Mouse (Mus musculus): ENCODE results near the gene Elovl2. TPM values are rescaled to one million over a fixed set of nuclear protein-coding genes. Genes with fewer than 3 reads are reported as not detected.
A peak's percentile ranks its signal among the peaks of the same experiment; 100 is the strongest.

Gene Elovl2
- total RNA-seq, 2 experiments from 2014 or later = 0.49 to 1.2 TPM

- no peak for DNase-seq (ENCODE audit: low spot score in 2 of 2)
Measured at GRCm38 (mm10) chr13:41158426-41158825, 61.8 kb downstream of the Elovl2 start.

- DNase-seq (ENCODE audit: low spot score in 2 of 2) = no peak
Measured at GRCm38 (mm10) chr13:41153146-41153545, 67.1 kb downstream of the Elovl2 start.

- peak; percentile 19 to 49 for DNase-seq (ENCODE audit: low spot score in 2 of 2)
Measured at GRCm38 (mm10) chr13:41146271-41146670, 73.9 kb downstream of the Elovl2 start.

- DNase-seq (ENCODE audit: low spot score in 2 of 2) = no peak
Measured at GRCm38 (mm10) chr13:41145433-41145970, 74.7 kb downstream of the Elovl2 start.

- peak in 1 of 2 experiments; percentile 49 for DNase-seq (ENCODE audit: low spot score in 2 of 2)
Measured at GRCm38 (mm10) chr13:41134901-41135300, 85.3 kb downstream of the Elovl2 start.

Other genes starting within 250 kb of the Elovl2 start
- gene Pak1ip1, start 219.4 kb downstream of the Elovl2 start, total RNA-seq (2021) = 10 to 100 TPM; 32.0 to 33.7 TPM
- 10 to 100 TPM; 79.9 to 85.1 TPM for gene Tmem14c, start 204.1 kb downstream of the Elovl2 start, total RNA-seq (2021)
- not detected for gene Mak, start 140.7 kb downstream of the Elovl2 start, total RNA-seq (2021)
- gene Gcm2, start 109.4 kb downstream of the Elovl2 start, total RNA-seq (2021) = not detected
- gene Sycp2l, start 106.1 kb downstream of the Elovl2 start, total RNA-seq (2021) = not detected
- 10 to 100 TPM; 21.9 to 22.8 TPM for gene Smim13, start 29.4 kb upstream of the Elovl2 start, total RNA-seq (2021)
- not detected for gene Gm17364, start 53.6 kb upstream of the Elovl2 start, total RNA-seq (2021)